Mouse (Mus musculus): ENCODE results near the gene Lsm8.
"Not testable (repeated sequence)": the region's sequence is repeated elsewhere in the genome, so short reads cannot be mapped to it uniquely, and the experiment has no call there.

The Lsm8 gene

GRCm38 (mm10) chr6:18848051-18848701 lies at the start of gene Lsm8:
TSS of gene Lsm8 (plus strand) at chr6:18848579.
- peak; percentile 96 for DNase-seq

GRCm38 (mm10) chr6:18800869-18801511 lies 47.4 kb upstream of the Lsm8 start:
- no peak for DNase-seq

- no peak for DNase-seq
Measured at GRCm38 (mm10) chr6:18812623-18813022, 35.8 kb upstream of the Lsm8 start.

GRCm38 (mm10) chr6:18815606-18816005 lies 32.8 kb upstream of the Lsm8 start:
- no peak for DNase-seq

GRCm38 (mm10) chr6:18819343-18819742 lies 29.0 kb upstream of the Lsm8 start:
- DNase-seq, result peak; percentile 15

GRCm38 (mm10) chr6:18820246-18820645 lies 28.1 kb upstream of the Lsm8 start:
- no peak for DNase-seq

GRCm38 (mm10) chr6:18822812-18823211 lies 25.6 kb upstream of the Lsm8 start:
- no peak for DNase-seq

- no peak for DNase-seq
Measured at GRCm38 (mm10) chr6:18832958-18833357, 15.4 kb upstream of the Lsm8 start.

GRCm38 (mm10) chr6:18844529-18844928 lies 3.9 kb upstream of the Lsm8 start:
- DNase-seq, result not testable (repeated sequence)

GRCm38 (mm10) chr6:18845571-18845970 lies 2.8 kb upstream of the Lsm8 start:
- not testable (repeated sequence) for DNase-seq

GRCm38 (mm10) chr6:18848702-18849061 lies 303 bp downstream of the Lsm8 start:
- DNase-seq, result no peak

- no peak for DNase-seq
Measured at GRCm38 (mm10) chr6:18855323-18855722, 6.9 kb downstream of the Lsm8 start.

- DNase-seq, result no peak
Measured at GRCm38 (mm10) chr6:18856487-18857078, 8.2 kb downstream of the Lsm8 start.

GRCm38 (mm10) chr6:18866018-18866417 lies 17.6 kb downstream of the Lsm8 start, which contains the start of gene Ankrd7:
TSS of gene Ankrd7 (plus strand) at chr6:18866318.
- DNase-seq, result no peak

GRCm38 (mm10) chr6:18889030-18889429 lies 40.7 kb downstream of the Lsm8 start:
- no peak for DNase-seq

GRCm38 (mm10) chr6:18894142-18894541 lies 45.8 kb downstream of the Lsm8 start:
- DNase-seq, result no peak
